Mouse (Mus musculus): ENCODE results near the gene Pabpc4. TPM values are rescaled to one million over a fixed set of nuclear protein-coding genes. Genes with fewer than 3 reads are reported as not detected.
A peak's percentile ranks its signal among the peaks of the same experiment; 100 is the strongest.
"Not testable (repeated sequence)": the region's sequence is repeated elsewhere in the genome, so short reads cannot be mapped to it uniquely, and the experiment has no call there.

Gene Pabpc4
- polyA plus RNA-seq, 1 experiment from 2014 or later = 25.5 TPM

GRCm38 (mm10) chr4:123314497-123314896, 52.3 kb downstream of the Pabpc4 start:
- Histone ChIP-seq H3K4me1 (replicated peaks) (no peaks in the 10 kb centered on the region), H3K36me3 (no peaks in the 10 kb centered on the region), H3K4me3 (replicated peaks) (no peak overlapping the region), H3K27me3 (no peaks in the 10 kb centered on the region), H3K4me2 (replicated peaks) (no peak overlapping the region), H3K27ac (no peak overlapping the region), H3K9me3 (no peaks in the 10 kb centered on the region), H3K9ac (replicated peaks) (no peak overlapping the region)
- 83% methylated on average over 3 of the region's 3 CpGs for WGBS
- no peak for ATAC-seq

- H3K4me3 ChIP-seq (replicated peaks) = peak overlapping the region; percentile 17
- H3K9me3 ChIP-seq; H3K4me1 ChIP-seq (replicated peaks); H3K36me3 ChIP-seq; H3K9ac ChIP-seq (replicated peaks); H3K27ac ChIP-seq: not testable (repeated sequence)
- H3K4me2 ChIP-seq (replicated peaks) = peak overlapping the region; percentile 42
- 10% methylated on average over 25 of the region's 38 CpGs for WGBS
- H3K27me3 ChIP-seq = peaks cover 28% of the 10 kb centered on the region
- ATAC-seq = 0 out of 2 replicates have a peak, but pooled peaks have one; percentile 37
These were observed 60.8 kb downstream of the Pabpc4 start for GRCm38 (mm10) chr4:123322910-123323309.

- Histone ChIP-seq H3K4me2 (replicated peaks) (peak within 1 kb of the TSS; percentile 42), H3K27me3 (peaks cover 28% of the 10 kb centered on the region), H3K4me1 (replicated peaks) (no peaks in the 10 kb centered on the region), H3K9me3 (no peaks in the 10 kb centered on the region), H3K27ac (no peak within 1 kb of the TSS), H3K36me3 (no peaks in the 10 kb centered on the region), H3K9ac (replicated peaks) (no peak within 1 kb of the TSS), H3K4me3 (replicated peaks) (peak within 1 kb of the TSS; percentile 17)
- 22% methylated on average over 13 of the region's 13 CpGs for WGBS
- ATAC-seq = 0 out of 2 replicates have a peak, but pooled peaks have one; percentile 8
These were observed 61.4 kb downstream of the Pabpc4 start, which contains the start of gene Oxct2a for GRCm38 (mm10) chr4:123323534-123323933. Gene Oxct2a (minus strand): TSS chr4:123323634.

DNA sequence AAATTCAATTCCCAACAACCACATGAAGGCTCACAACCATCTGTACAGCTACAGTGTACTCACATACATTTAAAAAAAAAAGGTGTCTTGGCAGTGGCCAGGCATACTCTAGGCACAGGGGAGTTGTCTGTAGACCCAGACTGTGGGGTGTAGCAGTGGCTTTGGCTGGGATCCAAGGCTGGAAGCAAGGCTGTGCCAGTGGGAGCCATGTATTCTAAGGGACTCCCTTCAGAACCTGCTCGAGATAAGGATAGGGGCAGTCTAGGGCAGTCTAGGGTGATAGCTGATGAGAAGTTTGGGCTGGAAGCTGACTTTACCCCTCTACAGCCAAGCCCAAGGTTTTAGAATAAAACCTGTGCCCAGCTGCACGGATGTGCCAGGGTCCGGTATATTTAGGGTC, 63.9 kb downstream of the Pabpc4 start:
- Histone ChIP-seq H3K4me1 (replicated peaks) (no peaks in the 10 kb centered on the region), H3K4me2 (replicated peaks) (no peak overlapping the region), H3K4me3 (replicated peaks) (no peak overlapping the region), H3K9ac (replicated peaks) (no peak overlapping the region), H3K36me3 (no peaks in the 10 kb centered on the region), H3K27ac (no peak overlapping the region), H3K9me3 (no peaks in the 10 kb centered on the region), H3K27me3 (peaks cover 28% of the 10 kb centered on the region)
- WGBS = 79% methylated on average over 3 of the region's 3 CpGs
- no peak for ATAC-seq

DNA sequence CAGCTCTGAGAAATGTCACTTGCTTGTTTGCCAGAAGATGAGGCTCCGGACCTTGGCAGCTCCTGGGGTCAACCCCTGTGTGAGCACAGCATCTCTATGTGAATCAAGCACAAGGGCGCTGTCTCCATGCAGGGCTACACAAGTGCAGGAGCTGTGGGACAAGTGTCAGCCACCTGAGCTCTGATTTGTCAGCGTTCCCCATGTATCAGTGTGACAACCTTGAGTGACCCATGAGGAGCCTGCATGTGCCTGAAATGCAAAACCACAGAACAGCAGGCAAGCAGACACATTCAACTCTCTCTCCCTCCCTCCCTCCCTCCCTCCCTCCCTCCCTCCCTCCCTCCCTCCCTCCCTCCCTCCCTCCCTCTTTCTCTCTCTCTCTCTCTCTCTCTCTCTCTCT, 65.5 kb downstream of the Pabpc4 start:
- Histone ChIP-seq H3K27ac (no peak overlapping the region), H3K4me1 (replicated peaks) (no peaks in the 10 kb centered on the region), H3K27me3 (peaks cover 19% of the 10 kb centered on the region), H3K9me3 (no peaks in the 10 kb centered on the region), H3K9ac (replicated peaks) (no peak overlapping the region), H3K36me3 (no peaks in the 10 kb centered on the region), H3K4me2 (replicated peaks) (no peak overlapping the region), H3K4me3 (replicated peaks) (no peak overlapping the region)
- no peak for ATAC-seq
- WGBS = 54% methylated on average over 3 of the region's 3 CpGs

DNA sequence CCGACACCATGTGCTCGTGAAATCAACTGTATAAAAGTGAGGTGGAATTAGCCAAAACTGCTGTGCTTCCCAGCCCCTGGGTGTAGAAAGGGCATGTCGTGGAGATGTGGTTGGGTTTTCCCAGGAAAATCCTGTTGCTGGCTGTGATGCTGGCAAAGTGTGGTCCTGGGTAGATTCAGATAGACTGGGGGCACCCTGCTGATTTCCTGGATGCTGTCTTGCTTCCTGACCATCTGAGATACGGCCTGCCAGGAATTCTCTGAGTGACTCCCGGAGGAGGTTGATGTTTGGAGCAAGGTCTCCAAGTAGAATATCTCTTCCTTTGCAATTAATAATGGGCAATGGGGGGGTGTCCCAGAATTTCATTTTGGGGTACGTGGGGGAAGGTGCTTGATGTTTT, 66.8 kb downstream of the Pabpc4 start:
- ATAC-seq = no peak
- 79% methylated on average over 6 of the region's 6 CpGs for WGBS
- Histone ChIP-seq H3K27ac (no peak overlapping the region), H3K4me2 (replicated peaks) (no peak overlapping the region), H3K36me3 (no peaks in the 10 kb centered on the region), H3K9ac (replicated peaks) (no peak overlapping the region), H3K27me3 (peaks cover 8% of the 10 kb centered on the region), H3K4me3 (replicated peaks) (no peak overlapping the region), H3K4me1 (replicated peaks) (no peaks in the 10 kb centered on the region), H3K9me3 (no peaks in the 10 kb centered on the region)

DNA sequence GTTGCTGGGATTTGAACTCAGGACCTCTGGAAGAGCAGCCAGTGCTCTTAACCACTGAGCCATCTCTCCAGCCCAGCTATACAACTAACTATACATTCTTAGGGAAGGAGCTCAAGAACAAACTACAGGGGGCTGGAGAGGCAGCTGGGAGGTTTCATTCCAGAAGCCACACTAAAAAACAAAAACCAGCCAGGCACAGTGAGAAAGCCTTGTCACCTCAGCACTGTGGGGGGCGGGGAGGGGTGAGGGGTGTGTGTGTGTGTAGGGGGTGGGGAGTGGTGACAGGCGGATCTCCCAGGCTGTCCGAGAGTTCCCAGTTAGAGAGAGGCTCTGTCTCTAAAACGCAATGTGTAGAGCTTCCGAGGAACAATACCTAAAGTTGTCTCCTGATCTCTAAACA, 69.2 kb downstream of the Pabpc4 start:
- peaks cover 3% of the 10 kb centered on the region; the same call in 1 of the 2 replicates for H3K27me3 ChIP-seq
- H3K9ac ChIP-seq (replicated peaks) = no peak overlapping the region
- no peak overlapping the region for H3K4me3 ChIP-seq (replicated peaks)
- no peaks in the 10 kb centered on the region for H3K9me3 ChIP-seq
- no peak for ATAC-seq
- no peaks in the 10 kb centered on the region for H3K4me1 ChIP-seq (replicated peaks)
- H3K36me3 ChIP-seq = no peaks in the 10 kb centered on the region
- H3K27ac ChIP-seq = no peak overlapping the region
- 77% methylated on average over 5 of the region's 5 CpGs for WGBS
- no peak overlapping the region for H3K4me2 ChIP-seq (replicated peaks)

DNA sequence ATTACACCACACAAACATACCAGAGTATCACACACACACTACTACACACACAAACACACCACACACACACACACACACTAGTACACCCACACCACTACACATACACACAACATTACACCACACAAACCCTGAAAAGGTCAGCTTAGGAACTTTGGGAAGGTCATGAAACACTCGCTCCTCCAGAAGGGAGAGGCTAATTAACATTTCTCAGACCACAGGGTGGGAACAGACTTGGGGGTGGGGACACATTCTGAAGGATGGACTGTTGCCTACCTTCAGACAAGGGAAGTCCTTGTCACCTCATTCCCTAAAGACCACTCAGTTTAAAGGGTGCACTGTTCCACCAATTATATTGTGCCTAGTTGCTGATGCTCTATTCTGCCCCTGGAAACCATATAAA, 69.8 kb downstream of the Pabpc4 start:
- not testable (repeated sequence) for H3K27ac ChIP-seq; H3K4me3 ChIP-seq (replicated peaks); H3K9me3 ChIP-seq; H3K36me3 ChIP-seq; H3K4me2 ChIP-seq (replicated peaks); ATAC-seq; H3K9ac ChIP-seq (replicated peaks); H3K4me1 ChIP-seq (replicated peaks); H3K27me3 ChIP-seq
- WGBS = 90% methylated on average over 1 of the region's 1 CpGs

DNA sequence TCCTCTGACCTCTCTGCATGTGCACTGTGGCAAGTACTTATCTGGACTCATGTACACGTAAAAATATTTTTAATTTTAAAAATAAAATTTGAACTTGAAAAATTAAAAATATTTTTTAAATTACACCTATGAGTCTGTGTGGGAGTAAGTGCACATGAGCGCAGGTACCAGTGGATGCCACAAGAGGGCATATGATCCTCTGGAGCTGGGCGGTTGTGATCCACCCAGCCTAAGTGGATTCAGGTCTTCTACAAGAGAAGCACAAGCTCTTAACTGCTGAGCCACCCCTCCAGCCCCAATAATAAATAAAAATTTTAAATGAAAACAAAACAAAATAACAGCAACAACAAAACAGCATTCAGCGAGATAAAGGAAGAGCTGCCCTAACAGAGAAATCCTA, 71.0 kb downstream of the Pabpc4 start:
- no peak overlapping the region for H3K4me2 ChIP-seq (replicated peaks)
- H3K36me3 ChIP-seq = no peaks in the 10 kb centered on the region
- no peak for ATAC-seq
- peaks cover 3% of the 10 kb centered on the region; the same call in 1 of the 2 replicates for H3K27me3 ChIP-seq
- H3K4me1 ChIP-seq (replicated peaks) = no peaks in the 10 kb centered on the region
- WGBS = 99% methylated on average over 4 of the region's 4 CpGs
- H3K9me3 ChIP-seq = no peaks in the 10 kb centered on the region
- H3K9ac ChIP-seq (replicated peaks) = no peak overlapping the region
- H3K27ac ChIP-seq = no peak overlapping the region
- no peak overlapping the region for H3K4me3 ChIP-seq (replicated peaks)

DNA sequence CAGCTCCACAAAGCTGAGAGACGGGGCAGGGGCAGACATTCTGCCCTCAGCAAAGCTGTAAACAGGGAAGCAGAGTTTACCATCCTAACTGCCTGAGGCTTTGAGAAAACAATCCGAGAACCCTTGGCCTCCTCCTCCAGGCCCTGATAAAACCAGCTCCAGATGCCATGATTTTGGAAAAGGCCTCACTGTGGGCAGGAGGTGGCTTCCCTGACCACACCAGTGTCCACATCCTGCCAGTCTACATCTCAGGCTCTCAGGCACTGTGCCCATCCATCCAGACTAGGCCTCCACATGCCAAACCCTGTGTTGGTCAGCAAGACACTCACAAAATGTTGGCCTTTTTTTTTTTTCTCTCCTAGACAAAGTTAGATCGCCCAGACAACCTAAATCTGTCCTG, 72.0 kb downstream of the Pabpc4 start:
- H3K27me3 ChIP-seq = peaks cover 3% of the 10 kb centered on the region; the same call in 1 of the 2 replicates
- no peaks in the 10 kb centered on the region for H3K9me3 ChIP-seq
- no peak overlapping the region for H3K9ac ChIP-seq (replicated peaks)
- H3K4me2 ChIP-seq (replicated peaks) = no peak overlapping the region
- H3K4me3 ChIP-seq (replicated peaks) = no peak overlapping the region
- H3K27ac ChIP-seq = no peak overlapping the region
- WGBS = 85% methylated on average over 3 of the region's 3 CpGs
- no peak for ATAC-seq
- H3K4me1 ChIP-seq (replicated peaks) = no peaks in the 10 kb centered on the region
- H3K36me3 ChIP-seq = no peaks in the 10 kb centered on the region

- not testable (repeated sequence) for H3K9me3 ChIP-seq; H3K9ac ChIP-seq (replicated peaks); H3K27ac ChIP-seq; H3K4me1 ChIP-seq (replicated peaks); H3K36me3 ChIP-seq; H3K27me3 ChIP-seq; H3K4me2 ChIP-seq (replicated peaks); H3K4me3 ChIP-seq (replicated peaks); ATAC-seq
- WGBS = 80% methylated on average over 10 of the region's 10 CpGs
These were observed 73.1 kb downstream of the Pabpc4 start for GRCm38 (mm10) chr4:123335244-123335643.

GRCm38 (mm10) chr4:123335796-123336585, 73.8 kb downstream of the Pabpc4 start:
- H3K36me3 ChIP-seq = no peaks in the 10 kb centered on the region
- peaks cover 14% of the 10 kb centered on the region for H3K27me3 ChIP-seq
- 73% methylated on average over 14 of the region's 14 CpGs for WGBS
- H3K4me3 ChIP-seq (replicated peaks) = no peak overlapping the region
- H3K9me3 ChIP-seq = no peaks in the 10 kb centered on the region
- no peak overlapping the region for H3K4me2 ChIP-seq (replicated peaks)
- no peak overlapping the region for H3K27ac ChIP-seq
- H3K9ac ChIP-seq (replicated peaks) = no peak overlapping the region
- no peak for ATAC-seq
- H3K4me1 ChIP-seq (replicated peaks) = no peaks in the 10 kb centered on the region

DNA sequence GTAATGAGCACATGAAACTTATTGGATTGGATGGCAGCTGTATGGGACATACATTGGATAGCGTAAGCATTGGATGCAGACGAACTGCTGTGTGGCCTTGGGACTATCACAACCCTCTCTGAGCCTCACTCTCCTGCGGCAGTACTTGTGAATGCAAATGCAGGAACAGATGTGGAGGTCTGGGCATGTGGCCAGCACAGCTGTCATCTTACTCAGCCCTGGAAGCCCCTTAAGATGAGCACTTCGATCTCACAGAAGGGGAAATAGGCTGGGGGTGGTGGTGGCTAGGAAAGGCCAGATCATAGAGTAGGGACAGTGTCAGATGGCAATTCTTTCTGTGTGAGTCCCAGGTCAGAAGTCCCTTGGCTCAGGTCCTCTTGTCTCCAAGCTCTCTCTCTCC, 75.5 kb downstream of the Pabpc4 start:
- Histone ChIP-seq H3K4me1 (replicated peaks) (peaks cover 8% of the 10 kb centered on the region), H3K36me3 (no peaks in the 10 kb centered on the region), H3K27me3 (peaks cover 31% of the 10 kb centered on the region), H3K4me2 (replicated peaks) (no peak overlapping the region), H3K4me3 (replicated peaks) (no peak overlapping the region), H3K9ac (replicated peaks) (no peak overlapping the region), H3K27ac (no peak overlapping the region), H3K9me3 (no peaks in the 10 kb centered on the region)
- WGBS = 82% methylated on average over 4 of the region's 4 CpGs
- no peak for ATAC-seq
